Mouse (Mus musculus) myocyte (in vitro differentiated cells): ENCODE results near the gene Rassf3. TPM values are rescaled to one million over a fixed set of nuclear protein-coding genes. Genes with fewer than 3 reads are reported as not detected.

ENCODE experiments used
- H3K27me3 ChIP-seq: one replicate; pipeline ENCODE4 v1.6.1; 2011; ENCODE audit not compliant: control insufficient read depth, insufficient read depth, insufficient read length
- H3K36me3 ChIP-seq: one replicate; pipeline ENCODE4 v1.6.1; 2011; ENCODE audit not compliant: control insufficient read depth, insufficient read depth
- H3K4me2 ChIP-seq: one replicate; pipeline ENCODE4 v1.6.1; 2011; ENCODE audit warnings: low read depth, control low read depth
- H3K4me3 ChIP-seq: one replicate; pipeline ENCODE4 v1.5.1; 2011; ENCODE audit warnings: mild to moderate bottlenecking, control low read depth, moderate library complexity
- H3K79me2 ChIP-seq: one replicate; pipeline ENCODE4 v1.6.1; 2011; ENCODE audit not compliant: control insufficient read depth, insufficient read depth
- H3ac ChIP-seq: one replicate; pipeline ENCODE4 v1.6.1; 2011; ENCODE audit not compliant: control insufficient read depth, insufficient read length
- CEBPB ChIP-seq: IDR thresholded peaks from 2 replicates; pipeline ENCODE4 v1.6.1; 2011; ENCODE audit warnings: mild to moderate bottlenecking, moderate library complexity; ENCODE audit not compliant: poor library complexity, insufficient read depth, severe bottlenecking
- E2F4 ChIP-seq: IDR thresholded peaks from one replicate; pipeline ENCODE4 v1.6.1; 2011; ENCODE audit warnings: mild to moderate bottlenecking, control low read depth, moderate library complexity; ENCODE audit not compliant: insufficient read depth
- MAX ChIP-seq: IDR thresholded peaks from one replicate; pipeline ENCODE4 v1.6.1; 2011; ENCODE audit warnings: low read depth, mild to moderate bottlenecking, control low read depth
- MYOD1 ChIP-seq, 3 experiments: IDR thresholded peaks; one replicate each; pipeline ENCODE4 v1.6.1; 2011; ENCODE audit warnings: control low read depth in 2 of 3, low read depth in 2 of 3, mild to moderate bottlenecking in 2 of 3, moderate library complexity in 1 of 3; ENCODE audit not compliant: insufficient read length in 2 of 3, control insufficient read depth in 1 of 3
- MYOG ChIP-seq, 3 experiments: IDR thresholded peaks; one replicate each; pipeline ENCODE4 v1.6.1; 2011; ENCODE audit warnings: control low read depth in 2 of 3, low read depth in 2 of 3, mild to moderate bottlenecking in 2 of 3; ENCODE audit not compliant: insufficient read length in 2 of 3, control insufficient read depth in 1 of 3, insufficient read depth in 1 of 3
- POLR2A ChIP-seq: IDR thresholded peaks from one replicate; pipeline ENCODE4 v1.6.1; 2011; ENCODE audit warnings: low read depth, mild to moderate bottlenecking, control low read depth, moderate library complexity; ENCODE audit not compliant: insufficient read length
- POLR2AphosphoS2 ChIP-seq: IDR thresholded peaks from one replicate; pipeline ENCODE4 v1.6.1; 2011; ENCODE audit warnings: low read depth, control low read depth; ENCODE audit not compliant: insufficient read length
- REST ChIP-seq: IDR thresholded peaks from one replicate; pipeline ENCODE4 v1.6.1; 2011; ENCODE audit warnings: mild to moderate bottlenecking, control low read depth, moderate library complexity; ENCODE audit not compliant: insufficient read depth, insufficient read length
- SRF ChIP-seq: IDR thresholded peaks from one replicate; pipeline ENCODE4 v1.6.1; 2011; ENCODE audit warnings: low read depth; ENCODE audit not compliant: control insufficient read depth, insufficient read length
- TCF12 ChIP-seq: IDR thresholded peaks from one replicate; pipeline ENCODE4 v1.6.1; 2011; ENCODE audit warnings: mild to moderate bottlenecking, control low read depth; ENCODE audit not compliant: poor library complexity, insufficient read depth, severe bottlenecking
- TCF3 ChIP-seq: IDR thresholded peaks from one replicate; pipeline ENCODE4 v1.6.1; 2011; ENCODE audit warnings: low read depth, control low read depth; ENCODE audit not compliant: insufficient read length
- USF1 ChIP-seq: IDR thresholded peaks from one replicate; pipeline ENCODE4 v1.6.1; 2011; ENCODE audit warnings: low read depth, mild to moderate bottlenecking, control low read depth, moderate library complexity
- polyA plus RNA-seq: library from polyadenylated mRNA; unstranded; fragments of >200 nt; fragmentation: generic; extraction: Trizol; gene quantifications from one replicate; pipeline ENCODE4 v1.2.1, GENCODE M21; 2012; ENCODE audit warnings: missing spikeins

Rassf3 gene
- polyA plus RNA-seq, 1 experiment, result 32.3 TPM

DNA sequence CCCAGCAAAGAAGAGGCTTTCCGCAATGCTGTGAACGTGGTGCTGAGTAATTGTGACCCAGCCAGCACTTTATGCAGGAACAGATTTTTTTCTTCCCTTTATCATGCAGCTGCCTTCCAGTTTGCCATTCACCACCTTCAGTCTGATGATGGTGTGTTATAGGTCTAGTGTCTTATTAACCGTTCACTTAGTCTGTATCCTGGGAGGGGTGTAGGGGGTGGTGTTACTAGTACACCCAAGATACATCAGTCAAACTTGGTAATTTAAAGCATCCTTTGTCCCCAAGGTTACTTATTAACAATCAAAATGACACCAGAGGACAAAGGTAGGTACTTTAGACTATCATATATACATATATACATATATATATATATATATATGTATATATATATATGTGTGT is 51.7 kb downstream of the Rassf3 start:
- H3ac ChIP-seq, result no peak overlapping the region
- peaks cover 6% of the 10 kb centered on the region for H3K79me2 ChIP-seq
- TF ChIP-seq TCF12 (no peak), USF1 (no peak), MYOG (IDR thresholded peaks at IDR 0.05; ENCODE audit: control insufficient read depth in 1 of 3, insufficient read depth in 1 of 3, insufficient read length in 2 of 3, low read depth in 2 of 3) (no peak), POLR2AphosphoS2 (no peak), POLR2A (no peak), MAX (no peak), SRF (no peak), TCF3 (no peak), CEBPB (no peak), REST (no peak), MYOD1 (IDR thresholded peaks at IDR 0.05; ENCODE audit: control insufficient read depth in 1 of 3, insufficient read length in 2 of 3, low read depth in 2 of 3) (no peak), E2F4 (no peak)
- H3K4me3 ChIP-seq, result no peak overlapping the region
- no peaks in the 10 kb centered on the region for H3K36me3 ChIP-seq
- no peaks in the 10 kb centered on the region for H3K27me3 ChIP-seq
- no peak overlapping the region for H3K4me2 ChIP-seq

- no peak overlapping the region for H3K4me3 ChIP-seq
- H3K36me3 ChIP-seq, result no peaks in the 10 kb centered on the region
- peaks cover 6% of the 10 kb centered on the region for H3K79me2 ChIP-seq
- H3ac ChIP-seq, result no peak overlapping the region
- TF ChIP-seq MAX (no peak), POLR2AphosphoS2 (no peak), REST (no peak), TCF3 (no peak), E2F4 (no peak), POLR2A (no peak), CEBPB (no peak), MYOG (IDR thresholded peaks at IDR 0.05; ENCODE audit: control insufficient read depth in 1 of 3, insufficient read depth in 1 of 3, insufficient read length in 2 of 3, low read depth in 2 of 3) (no peak), USF1 (no peak), TCF12 (no peak), MYOD1 (IDR thresholded peaks at IDR 0.05; ENCODE audit: control insufficient read depth in 1 of 3, insufficient read length in 2 of 3, low read depth in 2 of 3) (no peak)
- no peak overlapping the region for H3K4me2 ChIP-seq
- no peaks in the 10 kb centered on the region for H3K27me3 ChIP-seq
These were observed 52.4 kb downstream of the Rassf3 start for GRCm38 (mm10) chr10:121423541-121424349.

GRCm38 (mm10) chr10:121422294-121422693 is 53.9 kb downstream of the Rassf3 start:
- Histone ChIP-seq H3K4me3 (no peak overlapping the region), H3K4me2 (no peak overlapping the region), H3K79me2 (peaks cover 6% of the 10 kb centered on the region), H3K36me3 (no peaks in the 10 kb centered on the region), H3K27me3 (no peaks in the 10 kb centered on the region), H3ac (no peak overlapping the region)
- TF ChIP-seq TCF3 (no peak), MYOG (IDR thresholded peaks at IDR 0.05; ENCODE audit: control insufficient read depth in 1 of 3, insufficient read depth in 1 of 3, insufficient read length in 2 of 3, low read depth in 2 of 3) (no peak), SRF (no peak), REST (no peak), POLR2A (no peak), MYOD1 (IDR thresholded peaks at IDR 0.05; ENCODE audit: control insufficient read depth in 1 of 3, insufficient read length in 2 of 3, low read depth in 2 of 3) (no peak), TCF12 (no peak), USF1 (no peak), E2F4 (no peak), CEBPB (no peak), MAX (no peak), POLR2AphosphoS2 (no peak)

GRCm38 (mm10) chr10:121421657-121422290 is 54.4 kb downstream of the Rassf3 start:
- H3K4me2 ChIP-seq, result peak overlapping the region; percentile 56
- peak in 1 of 3 experiments; percentile 69 for TF ChIP-seq MYOG (IDR thresholded peaks at IDR 0.05; ENCODE audit: control insufficient read depth in 1 of 3, insufficient read depth in 1 of 3, insufficient read length in 2 of 3, low read depth in 2 of 3)
- no peak for TF ChIP-seq TCF12
- peak in 1 of 3 experiments; percentile 56 for TF ChIP-seq MYOD1 (IDR thresholded peaks at IDR 0.05; ENCODE audit: control insufficient read depth in 1 of 3, insufficient read length in 2 of 3, low read depth in 2 of 3)
- H3K36me3 ChIP-seq, result no peaks in the 10 kb centered on the region

More at GRCm38 (mm10) chr10:121421657-121422290, 54.4 kb downstream of the Rassf3 start:
- H3ac ChIP-seq, result no peak overlapping the region
- H3K79me2 ChIP-seq, result peaks cover 6% of the 10 kb centered on the region
- H3K27me3 ChIP-seq, result no peaks in the 10 kb centered on the region
- H3K4me3 ChIP-seq, result no peak overlapping the region
